Mouse (Mus musculus) lung, embryonic 16.5 days (tissue): ENCODE results near the gene Fam229b. TPM values are rescaled to one million over a fixed set of nuclear protein-coding genes. Genes with fewer than 3 reads are reported as not detected.

ENCODE experiments used
- ATAC-seq: fragments of 200-750 bp; cut with Nextera tagmentation; 2 replicates; pipeline ENCODE4 v1.8.0; 2017; ENCODE audit warnings: low read depth, mild to moderate bottlenecking, moderate library complexity
- H3K27ac ChIP-seq: fragments of 300-500 bp; sonication (generic); 2 replicates; pipeline ENCODE4 v1.5.1; 2014; ENCODE audit warnings: mild to moderate bottlenecking, control low read depth, low read length
- H3K27me3 ChIP-seq: fragments of 300-500 bp; sonication (generic); 2 replicates; pipeline ENCODE4 v1.6.1; 2014; ENCODE audit warnings: low read depth, low read length, mixed read lengths; ENCODE audit not compliant: control insufficient read depth, insufficient read depth
- H3K36me3 ChIP-seq: fragments of 300-500 bp; sonication (generic); 2 replicates; pipeline ENCODE4 v1.6.1; 2014; ENCODE audit warnings: low read length; ENCODE audit not compliant: control insufficient read depth, insufficient read depth
- H3K4me1 ChIP-seq: fragments of 300-500 bp; sonication (generic); replicated peaks from 2 replicates; pipeline ENCODE4 v1.6.1; 2014; ENCODE audit warnings: low read length, mixed read lengths; ENCODE audit not compliant: control insufficient read depth, insufficient read depth
- H3K4me2 ChIP-seq: fragments of 300-500 bp; sonication (generic); 2 replicates; pipeline ENCODE4 v1.6.1; 2014; ENCODE audit warnings: low read depth, low read length, control low read depth
- H3K4me3 ChIP-seq: fragments of 300-500 bp; sonication (generic); 2 replicates; pipeline ENCODE4 v1.5.1; 2014; ENCODE audit warnings: mild to moderate bottlenecking, low read length, control low read depth
- H3K9ac ChIP-seq: fragments of 300-500 bp; sonication (generic); 2 replicates; pipeline ENCODE4 v1.6.1; 2014; ENCODE audit warnings: low read length, control low read depth
- H3K9me3 ChIP-seq: fragments of 300-500 bp; sonication (generic); 2 replicates; pipeline ENCODE4 v1.6.1; 2016; ENCODE audit warnings: low read length; ENCODE audit not compliant: control insufficient read depth
- WGBS: fragments of 180-500 bp; shearing (Covaris S2); extraction: QIAGEN DNeasy Blood & Tissue Kit; methylation state at CpG from one replicate; pipeline ENCODE4 v1.1.7; 2014; 5-methylcytosine and 5-hydroxymethylcytosine counted together
- polyA plus RNA-seq: library from polyadenylated mRNA; unstranded; fragments of >200 nt; fragmentation: Nextera tagmentation; extraction: Ambion mirVana; gene quantifications from 2 replicates; pipeline ENCODE4 v1.2.1, GENCODE M21; 2015

The Fam229b gene
- polyA plus RNA-seq, 1 experiment from 2014 or later, result 12.3 TPM

DNA sequence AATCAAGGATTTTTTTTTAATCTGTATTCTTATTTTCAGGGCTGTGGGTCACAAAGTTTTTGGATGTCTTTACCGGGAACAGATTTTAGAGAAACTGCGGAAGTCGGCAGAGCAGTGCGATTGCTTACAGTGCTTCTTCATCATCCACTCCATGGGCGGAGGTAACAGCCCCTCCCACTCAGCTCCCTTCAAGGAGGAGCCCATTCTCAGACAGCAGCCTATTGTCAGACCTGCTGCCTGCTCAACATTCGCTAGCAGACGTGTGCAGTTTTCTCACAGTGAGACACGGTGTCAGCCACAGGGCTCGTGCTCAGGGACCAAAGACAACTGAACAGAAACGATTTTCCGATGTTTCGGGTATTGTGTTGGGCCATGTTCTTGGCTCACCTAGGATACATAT lies 8.5 kb upstream of the Fam229b start:
- Histone ChIP-seq H3K9ac (no peak overlapping the region), H3K27ac (no peak overlapping the region), H3K27me3 (no peaks in the 10 kb centered on the region), H3K4me1 (no peaks in the 10 kb centered on the region), H3K4me3 (no peak overlapping the region), H3K4me2 (no peak overlapping the region), H3K36me3 (peaks cover 23% of the 10 kb centered on the region), H3K9me3 (no peaks in the 10 kb centered on the region)
- WGBS, result 88% methylated on average over 12 of the region's 12 CpGs
- ATAC-seq, result no peak

DNA sequence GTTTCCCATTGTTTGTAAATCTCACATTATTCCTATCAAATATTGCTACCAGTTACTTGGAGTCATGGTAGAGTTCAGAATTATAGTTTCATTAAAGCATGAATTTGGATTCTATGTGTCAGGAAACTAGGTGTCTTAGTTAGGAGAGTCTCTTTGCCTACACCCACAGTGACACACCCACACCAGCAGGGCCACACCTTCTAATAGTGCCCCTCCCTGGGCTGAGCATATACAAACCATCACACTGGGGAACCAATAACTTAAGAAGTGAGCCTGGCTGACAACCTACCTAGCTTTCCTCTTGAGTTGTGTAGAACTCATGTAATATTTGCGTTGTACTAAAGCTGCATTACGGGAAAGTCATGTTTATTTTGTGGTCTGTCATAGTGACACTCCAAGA lies 7.7 kb upstream of the Fam229b start:
- H3K4me3 ChIP-seq, result no peak overlapping the region
- no peaks in the 10 kb centered on the region for H3K27me3 ChIP-seq
- no peak overlapping the region for H3K9ac ChIP-seq
- no peaks in the 10 kb centered on the region for H3K9me3 ChIP-seq
- no peak overlapping the region for H3K27ac ChIP-seq
- no peak overlapping the region for H3K4me2 ChIP-seq
- peaks cover 23% of the 10 kb centered on the region for H3K36me3 ChIP-seq
- WGBS, result 81% methylated on average over 2 of the region's 2 CpGs
- H3K4me1 ChIP-seq, result no peaks in the 10 kb centered on the region
- ATAC-seq, result no peak

DNA sequence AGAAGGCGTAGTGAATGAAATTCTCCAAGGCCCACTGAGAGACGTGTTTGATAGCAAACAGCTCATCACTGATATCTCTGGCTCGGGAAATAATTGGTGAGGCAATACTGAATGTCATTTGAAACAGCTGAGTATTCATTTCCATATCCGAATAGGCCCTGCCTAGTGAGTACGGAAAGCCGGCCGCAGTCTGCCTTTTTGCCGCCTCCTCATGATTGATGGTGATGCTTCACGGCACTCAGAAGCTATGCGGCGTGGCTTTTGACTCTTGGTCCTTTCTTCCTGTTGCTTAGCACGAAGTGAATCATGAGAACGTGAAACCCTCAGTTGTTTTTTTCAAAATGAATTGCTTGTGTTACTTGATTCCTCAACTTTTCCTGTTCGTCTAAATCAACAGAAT lies 7.1 kb upstream of the Fam229b start:
- H3K9ac ChIP-seq, result no peak overlapping the region
- no peaks in the 10 kb centered on the region; the same call in 1 of the 2 replicates for H3K4me1 ChIP-seq
- no peak for ATAC-seq
- peaks cover 19% of the 10 kb centered on the region for H3K36me3 ChIP-seq
- H3K27ac ChIP-seq, result no peak overlapping the region
- 63% methylated on average over 14 of the region's 14 CpGs for WGBS
- no peaks in the 10 kb centered on the region for H3K9me3 ChIP-seq
- no peak overlapping the region for H3K4me2 ChIP-seq
- no peaks in the 10 kb centered on the region for H3K27me3 ChIP-seq
- H3K4me3 ChIP-seq, result no peak overlapping the region

DNA sequence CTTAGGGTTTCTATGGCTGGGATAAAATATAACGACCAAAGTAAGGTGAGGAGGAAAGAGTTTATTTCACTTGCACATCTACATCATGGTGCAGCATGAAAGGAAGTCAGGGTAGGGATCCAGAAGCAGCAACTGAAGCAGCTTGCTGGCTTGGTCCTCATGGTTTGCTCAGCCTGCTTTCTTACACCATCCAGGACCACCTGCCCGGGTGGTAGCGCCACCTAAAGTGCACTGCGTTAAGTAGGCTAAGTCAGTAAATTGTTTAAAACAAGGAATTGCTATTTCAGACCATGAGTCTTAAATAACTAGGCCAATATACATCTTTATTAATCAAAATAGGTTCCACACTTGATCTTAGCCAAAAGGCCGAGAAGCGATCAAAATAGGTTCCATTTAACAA lies 5.0 kb upstream of the Fam229b start:
- Histone ChIP-seq H3K4me3 (no peak overlapping the region), H3K27ac (no peak overlapping the region), H3K4me2 (no peak overlapping the region), H3K27me3 (no peaks in the 10 kb centered on the region), H3K36me3 (peaks cover 11% of the 10 kb centered on the region), H3K9me3 (no peaks in the 10 kb centered on the region), H3K9ac (no peak overlapping the region), H3K4me1 (peaks cover 6% of the 10 kb centered on the region)
- no peak for ATAC-seq
- WGBS, result 86% methylated on average over 6 of the region's 6 CpGs

DNA sequence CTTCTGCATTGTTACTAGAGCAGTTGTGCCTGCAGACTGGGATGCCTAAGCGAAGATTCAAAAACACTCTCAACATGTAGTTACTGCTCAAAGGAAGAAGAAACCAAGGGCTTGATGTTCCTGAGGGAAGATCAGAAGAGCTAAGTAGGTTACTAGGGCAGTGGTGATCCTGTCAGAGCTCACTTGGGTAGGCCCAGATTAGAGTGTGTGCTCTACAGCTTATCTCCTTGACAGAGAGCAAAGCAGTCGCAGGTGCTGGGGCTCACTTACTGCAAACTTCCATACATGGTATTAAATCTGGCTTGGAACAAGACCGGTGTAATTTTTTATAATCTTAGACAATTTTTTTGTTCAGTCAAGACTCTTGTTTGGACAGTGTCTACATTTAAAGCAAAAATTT lies 4.1 kb upstream of the Fam229b start:
- Histone ChIP-seq H3K4me2 (no peak overlapping the region), H3K9me3 (no peaks in the 10 kb centered on the region), H3K27me3 (no peaks in the 10 kb centered on the region), H3K9ac (no peak overlapping the region), H3K4me1 (peaks cover 6% of the 10 kb centered on the region), H3K4me3 (no peak overlapping the region), H3K36me3 (peaks cover 10% of the 10 kb centered on the region), H3K27ac (no peak overlapping the region)
- WGBS, result 96% methylated on average over 3 of the region's 3 CpGs
- ATAC-seq, result no peak

DNA sequence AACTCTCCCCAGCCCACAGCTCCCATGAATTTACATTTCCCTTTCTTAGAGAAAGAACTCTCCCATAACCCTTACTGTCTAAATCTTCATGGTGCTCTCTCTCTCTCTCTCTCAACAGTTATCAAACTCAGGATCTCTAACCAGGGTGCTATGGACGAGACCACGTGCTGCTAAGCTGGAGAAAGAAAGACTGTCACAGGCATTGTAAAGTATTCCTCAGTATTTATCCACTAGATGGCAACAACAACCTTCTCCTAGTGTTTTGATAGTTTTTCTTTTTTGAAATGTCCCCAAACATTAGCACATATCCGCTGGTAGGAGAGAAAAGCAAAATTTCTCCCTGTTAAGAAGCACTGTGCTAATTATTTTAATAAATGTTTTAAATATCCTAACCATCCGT lies 12.3 kb downstream of the Fam229b start:
- Histone ChIP-seq H3K9me3 (no peaks in the 10 kb centered on the region), H3K27ac (no peak overlapping the region), H3K9ac (no peak overlapping the region), H3K4me1 (no peaks in the 10 kb centered on the region), H3K36me3 (no peaks in the 10 kb centered on the region), H3K4me3 (no peak overlapping the region), H3K4me2 (no peak overlapping the region), H3K27me3 (no peaks in the 10 kb centered on the region)
- ATAC-seq, result no peak
- WGBS, result 25% methylated on average over 4 of the region's 4 CpGs

DNA sequence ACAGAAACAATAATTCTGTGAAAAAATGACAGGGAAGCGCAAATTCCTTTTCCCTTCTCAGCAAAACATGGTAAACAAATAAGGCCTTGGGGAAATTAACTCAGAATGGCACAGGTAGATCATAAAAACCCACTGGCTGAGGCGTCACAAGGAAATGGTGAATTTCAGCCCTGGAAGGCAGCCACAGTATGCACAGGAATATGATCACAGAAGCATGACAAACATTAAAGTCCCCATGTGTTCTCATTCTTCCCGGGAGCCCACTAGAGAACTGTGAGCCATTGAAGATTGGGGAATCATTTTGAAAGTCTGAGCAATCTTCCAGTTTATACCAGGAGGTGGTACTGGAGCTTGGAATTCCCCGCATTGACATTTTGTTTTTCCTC lies 24.2 kb downstream of the Fam229b start:
- Histone ChIP-seq H3K27me3 (no peaks in the 10 kb centered on the region), H3K4me3 (no peak overlapping the region), H3K36me3 (peaks cover 27% of the 10 kb centered on the region), H3K4me2 (no peak overlapping the region), H3K27ac (no peak overlapping the region), H3K9ac (no peak overlapping the region), H3K4me1 (no peaks in the 10 kb centered on the region), H3K9me3 (no peaks in the 10 kb centered on the region)
- WGBS, result 49% methylated on average over 4 of the region's 4 CpGs
- ATAC-seq, result no peak

DNA sequence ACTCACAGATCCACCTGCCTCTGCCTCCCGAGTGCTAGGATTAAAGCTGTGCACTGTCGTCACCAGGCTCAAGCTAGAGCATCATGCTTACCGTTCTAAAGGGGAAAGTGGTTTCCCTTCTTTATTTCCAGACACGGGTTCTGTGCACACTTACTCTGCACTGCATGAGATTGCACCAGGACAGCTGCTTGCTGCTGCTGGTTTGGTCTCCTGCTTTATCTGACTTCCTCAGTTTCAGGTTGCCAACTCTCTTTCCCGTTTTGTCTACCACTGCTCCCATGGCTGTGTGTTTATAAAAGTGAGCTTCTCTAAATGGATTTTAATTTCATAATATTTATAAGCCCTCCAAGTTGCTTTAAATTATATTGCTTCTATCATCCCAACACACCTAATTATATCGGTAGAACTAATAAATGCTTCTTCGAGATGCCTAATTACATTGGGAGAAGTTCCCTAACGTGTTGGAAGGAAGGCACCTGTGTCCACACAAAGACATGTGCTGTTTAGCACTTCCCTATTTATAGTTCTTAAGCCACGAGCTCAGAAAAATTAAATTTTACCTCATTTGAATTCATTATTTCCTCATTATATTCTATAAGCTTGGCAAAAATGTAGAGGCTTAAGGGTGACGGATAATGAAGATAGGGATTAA lies 24.8 kb downstream of the Fam229b start:
- Histone ChIP-seq H3K27ac (no peak overlapping the region), H3K4me3 (no peak overlapping the region), H3K4me2 (no peak overlapping the region), H3K9me3 (no peaks in the 10 kb centered on the region), H3K4me1 (no peaks in the 10 kb centered on the region), H3K36me3 (peaks cover 27% of the 10 kb centered on the region), H3K9ac (no peak overlapping the region), H3K27me3 (no peaks in the 10 kb centered on the region)
- ATAC-seq, result no peak
- 54% methylated on average over 10 of the region's 10 CpGs for WGBS

DNA sequence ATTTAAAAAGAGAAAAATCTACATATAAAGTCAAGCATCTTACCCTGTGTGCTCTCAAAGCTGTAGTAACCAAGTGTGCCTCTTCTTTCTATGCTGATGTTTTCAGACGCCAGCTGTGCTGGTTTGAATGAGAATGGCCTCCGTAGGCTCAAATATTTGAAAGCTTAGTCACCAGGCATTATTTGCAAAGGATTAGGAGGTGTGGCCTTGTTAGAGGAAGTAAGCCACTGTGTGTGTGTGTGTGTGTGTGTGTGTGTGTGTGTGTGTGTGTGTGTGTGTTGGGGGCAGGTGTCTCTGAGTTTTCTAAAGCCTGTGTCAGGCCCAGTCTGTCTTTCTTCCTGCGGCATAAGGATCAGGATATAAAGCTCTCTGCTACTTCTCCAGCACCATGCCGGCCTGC lies 26.8 kb downstream of the Fam229b start:
- no peak for ATAC-seq
- H3K4me3 ChIP-seq, result no peak overlapping the region
- WGBS, result 57% methylated on average over 4 of the region's 4 CpGs
- no peaks in the 10 kb centered on the region for H3K27me3 ChIP-seq
- H3K9me3 ChIP-seq, result no peaks in the 10 kb centered on the region
- no peak overlapping the region for H3K27ac ChIP-seq
- H3K4me2 ChIP-seq, result no peak overlapping the region
- no peak overlapping the region for H3K9ac ChIP-seq
- H3K4me1 ChIP-seq, result no peaks in the 10 kb centered on the region
- peaks cover 30% of the 10 kb centered on the region for H3K36me3 ChIP-seq

DNA sequence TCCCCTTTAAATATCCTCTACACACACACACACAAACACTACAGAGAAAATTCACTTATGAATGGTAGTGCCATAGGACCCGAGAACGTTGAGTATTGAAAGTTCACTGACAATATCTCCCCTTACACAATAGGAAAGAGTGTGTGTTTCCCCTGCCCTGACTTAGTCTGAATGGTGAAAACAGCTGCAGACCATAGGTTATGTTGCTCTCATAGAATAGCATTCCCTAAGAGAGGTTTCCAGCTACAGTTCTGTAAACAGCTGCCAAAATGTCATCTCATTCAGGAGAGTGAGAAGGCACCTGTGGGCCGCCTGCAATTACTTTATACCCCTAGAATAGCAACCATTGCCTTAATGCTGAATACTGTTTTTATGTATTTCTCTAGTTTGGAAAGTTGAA lies 27.3 kb downstream of the Fam229b start:
- H3K4me3 ChIP-seq, result no peak overlapping the region
- peaks cover 30% of the 10 kb centered on the region for H3K36me3 ChIP-seq
- H3K4me2 ChIP-seq, result no peak overlapping the region
- WGBS, result 59% methylated on average over 3 of the region's 3 CpGs
- H3K27ac ChIP-seq, result no peak overlapping the region
- no peak overlapping the region for H3K9ac ChIP-seq
- H3K9me3 ChIP-seq, result no peaks in the 10 kb centered on the region
- no peak for ATAC-seq
- no peaks in the 10 kb centered on the region for H3K27me3 ChIP-seq
- H3K4me1 ChIP-seq, result no peaks in the 10 kb centered on the region
